Mouse (Mus musculus) left cerebral cortex, adult 9 months (tissue): ENCODE data around the gene Trim62.

Experiments used
- DNase-seq, 2 experiments: peaks; one replicate each; pipeline ENCODE4 v3.0.0; 2022; ENCODE audit warnings: low spot score in 2 of 2

Gene Trim62

GRCm38 (mm10) chr4:128883379-128883781, at the start of gene Trim62:
Trim62 (plus strand) TSS chr4:128883580.
- peak in 1 of 2 experiments; percentile 43 for DNase-seq

- no peak for DNase-seq
Measured at GRCm38 (mm10) chr4:128838202-128838601, 45.2 kb upstream of the Trim62 start.

- peak in 1 of 2 experiments; percentile 8 for DNase-seq
Measured at GRCm38 (mm10) chr4:128839811-128840738, 43.3 kb upstream of the Trim62 start.

- no peak for DNase-seq
Measured at GRCm38 (mm10) chr4:128841259-128841658, 42.1 kb upstream of the Trim62 start.

- no peak for DNase-seq
Measured at GRCm38 (mm10) chr4:128844566-128844965, 38.8 kb upstream of the Trim62 start.

- no peak for DNase-seq
Measured at GRCm38 (mm10) chr4:128845367-128845973, 37.9 kb upstream of the Trim62 start.

- DNase-seq, result no peak
Measured at GRCm38 (mm10) chr4:128848961-128849360, 34.4 kb upstream of the Trim62 start.

- no peak for DNase-seq
Measured at GRCm38 (mm10) chr4:128849686-128850085, 33.7 kb upstream of the Trim62 start.

- no peak for DNase-seq
Measured at GRCm38 (mm10) chr4:128852266-128852887, 31.0 kb upstream of the Trim62 start.

- DNase-seq, result no peak
Measured at GRCm38 (mm10) chr4:128853117-128853516, 30.3 kb upstream of the Trim62 start.

GRCm38 (mm10) chr4:128855613-128856040, 27.8 kb upstream of the Trim62 start:
- no peak for DNase-seq

GRCm38 (mm10) chr4:128857212-128857611, 26.2 kb upstream of the Trim62 start:
- DNase-seq, result no peak

GRCm38 (mm10) chr4:128858226-128858625, 25.2 kb upstream of the Trim62 start:
- DNase-seq, result peak in 1 of 2 experiments; percentile 72

- no peak for DNase-seq
Measured at GRCm38 (mm10) chr4:128858878-128859277, 24.5 kb upstream of the Trim62 start.

- peak in 1 of 2 experiments; percentile 38 for DNase-seq
Measured at GRCm38 (mm10) chr4:128872992-128873391, 10.4 kb upstream of the Trim62 start.

GRCm38 (mm10) chr4:128874062-128874461, 9.3 kb upstream of the Trim62 start:
- no peak for DNase-seq

GRCm38 (mm10) chr4:128875439-128875838, 7.9 kb upstream of the Trim62 start:
- DNase-seq, result no peak

GRCm38 (mm10) chr4:128877520-128877919, 5.9 kb upstream of the Trim62 start:
- DNase-seq, result no peak

- DNase-seq, result no peak
Measured at GRCm38 (mm10) chr4:128878901-128879491, 4.4 kb upstream of the Trim62 start.

GRCm38 (mm10) chr4:128883801-128884710, 676 bp downstream of the Trim62 start:
- DNase-seq, result peak in 1 of 2 experiments; percentile 44

GRCm38 (mm10) chr4:128884711-128885095, 1.3 kb downstream of the Trim62 start:
- DNase-seq, result no peak
